Mouse (Mus musculus) forelimb bud, embryonic 11.5 days (tissue): ENCODE data around the gene Nfkb1.

ENCODE experiments used
- DNase-seq: peaks from one replicate; pipeline ENCODE4 v3.0.0-alpha.2; 2012; ENCODE audit warnings: low read depth, low spot score

The Nfkb1 gene

GRCm38 (mm10) chr3:135691191-135692131, at the start of gene Nfkb1:
Gene Nfkb1, minus strand, starts transcription at chr3:135691547.
- peak; percentile 63 for DNase-seq

GRCm38 (mm10) chr3:135740711-135741110, 49.4 kb upstream of the Nfkb1 start:
- DNase-seq = no peak

- DNase-seq = no peak
Observed at GRCm38 (mm10) chr3:135734736-135735135, 43.4 kb upstream of the Nfkb1 start.

GRCm38 (mm10) chr3:135732747-135733445, 41.5 kb upstream of the Nfkb1 start:
- DNase-seq = no peak

GRCm38 (mm10) chr3:135731292-135732047, 40.1 kb upstream of the Nfkb1 start:
- DNase-seq = peak; percentile 97

DNA sequence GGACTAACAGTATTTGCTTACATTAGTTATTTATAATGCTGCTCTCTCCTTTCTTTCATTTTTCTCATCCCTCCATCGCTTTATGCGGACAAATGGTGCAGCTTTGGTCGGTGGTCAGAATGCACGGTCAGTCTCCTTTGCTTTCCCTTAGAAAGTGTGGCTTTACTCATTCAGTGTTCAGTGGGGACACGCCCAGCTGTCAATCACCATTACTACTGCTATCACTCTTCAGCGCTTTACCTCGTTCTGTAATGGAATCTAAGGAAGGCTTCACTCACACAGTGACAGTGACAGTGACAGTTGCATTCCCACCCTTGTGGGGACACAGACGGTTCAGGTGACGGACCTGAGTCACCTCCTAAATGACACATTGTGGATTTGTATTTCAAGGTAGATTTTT, 39.4 kb upstream of the Nfkb1 start:
- DNase-seq = peak; percentile 10

DNA sequence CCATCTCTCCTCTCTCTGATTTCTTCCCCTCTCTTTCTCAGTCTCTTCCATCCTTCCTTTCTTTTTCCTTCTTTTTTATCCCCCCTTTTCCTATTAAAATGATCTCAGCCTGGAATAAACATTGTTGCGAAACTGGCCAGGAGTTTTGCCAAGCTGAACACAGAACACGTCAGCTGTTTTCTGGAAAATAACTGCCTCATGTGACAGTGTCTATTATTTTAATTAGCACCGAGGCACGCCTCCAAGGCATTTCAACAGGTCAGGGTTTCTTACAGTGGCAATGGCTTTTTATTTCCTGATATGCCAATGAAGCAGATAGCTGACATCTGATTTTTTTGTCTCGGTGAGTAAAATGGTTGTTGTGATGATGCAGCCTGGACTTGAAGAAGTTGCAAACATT, 38.2 kb upstream of the Nfkb1 start:
- no peak for DNase-seq

DNA sequence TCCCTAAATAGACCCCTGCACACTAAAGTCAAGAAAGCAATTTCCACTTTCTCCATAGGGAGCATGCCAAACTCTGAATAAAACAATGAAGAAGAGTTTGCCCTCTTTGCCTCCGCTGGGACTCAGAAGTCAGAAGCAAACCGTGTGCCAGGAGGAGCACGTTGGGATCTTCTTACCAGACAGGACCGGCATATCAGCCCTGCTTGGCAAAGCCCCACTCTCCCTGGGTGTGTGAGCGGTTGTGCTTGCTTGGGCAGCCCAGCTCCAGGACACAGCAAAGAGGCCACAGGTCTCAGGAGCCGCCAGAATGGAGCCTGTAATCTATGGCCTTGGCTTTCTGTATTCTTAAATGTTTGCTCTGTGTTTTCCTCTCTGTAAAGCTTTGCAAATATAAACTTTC, 37.6 kb upstream of the Nfkb1 start:
- DNase-seq = no peak

DNA sequence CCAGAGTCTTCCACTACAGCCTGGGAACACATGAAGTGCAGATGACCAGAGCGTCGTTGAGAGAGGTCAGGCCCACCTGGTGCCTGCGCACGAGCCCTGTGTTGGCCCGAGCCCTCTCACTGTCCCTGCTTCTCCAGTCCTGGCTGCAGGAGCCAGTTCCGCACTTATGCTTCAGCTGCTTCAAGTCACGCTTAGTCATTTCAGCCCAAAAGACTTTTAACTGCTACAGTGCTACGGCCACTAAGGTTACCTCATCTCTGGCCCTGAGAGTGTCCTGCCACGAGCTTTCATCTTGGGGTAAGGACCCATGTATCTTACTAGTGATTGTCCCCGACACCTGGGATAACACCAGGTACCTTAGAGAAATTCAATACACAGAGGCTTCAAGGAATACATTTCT, 36.0 kb upstream of the Nfkb1 start:
- DNase-seq = no peak

DNA sequence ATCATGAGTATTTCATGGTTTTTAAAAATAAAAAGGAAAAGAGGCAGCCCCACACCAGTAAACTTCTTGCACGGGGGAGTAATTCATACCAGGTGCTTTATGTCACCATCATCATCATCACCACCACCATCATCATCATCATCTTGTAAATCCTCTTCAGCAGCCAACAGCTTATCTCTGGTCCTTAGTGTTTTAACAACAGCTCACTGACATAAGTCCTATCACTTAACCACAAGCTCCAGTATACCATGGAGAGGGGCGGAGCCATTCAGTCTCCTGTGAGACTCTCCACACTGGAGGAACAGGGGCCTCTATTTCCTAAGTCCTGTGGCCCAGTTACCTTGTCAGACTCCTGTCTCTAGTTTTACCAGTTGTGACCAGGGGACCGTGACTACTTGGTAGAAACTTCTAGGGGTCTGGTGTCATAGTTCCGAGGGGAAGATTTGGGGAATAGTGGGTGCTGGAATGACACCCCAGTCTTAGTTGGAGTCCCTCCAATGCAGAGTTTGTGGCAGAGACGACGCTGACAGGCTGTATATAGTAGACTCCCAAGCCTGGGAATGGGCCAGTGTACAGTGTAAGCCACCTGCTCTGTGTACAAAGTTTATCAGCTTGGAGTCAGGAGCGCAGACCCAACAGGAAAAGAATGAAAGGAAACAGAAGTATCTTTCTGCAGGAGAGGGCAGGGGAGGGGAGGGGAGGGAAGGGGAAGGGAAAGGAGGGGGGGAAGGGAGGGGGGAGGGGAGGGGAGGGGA, 35.4 kb upstream of the Nfkb1 start:
- no peak for DNase-seq

DNA sequence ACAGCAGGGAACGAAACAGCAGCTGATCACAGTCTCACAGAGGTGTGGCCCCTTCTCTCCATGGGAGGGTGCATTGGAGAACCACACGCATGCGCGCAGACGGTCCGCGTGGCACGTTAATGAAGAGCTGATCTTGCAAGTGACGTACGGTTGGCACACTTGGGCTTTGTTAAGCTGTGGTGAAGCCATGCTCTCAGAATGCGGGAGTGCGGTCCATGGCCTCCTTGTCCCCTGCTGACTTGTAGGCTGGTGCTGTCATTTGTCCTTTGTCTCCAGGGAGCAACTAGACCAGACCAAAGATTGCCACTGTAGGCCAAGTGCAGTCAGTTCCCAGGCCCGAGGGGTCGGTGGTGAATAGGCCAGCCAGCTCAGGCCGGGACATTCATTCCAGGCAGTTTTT, 34.7 kb upstream of the Nfkb1 start:
- no peak for DNase-seq

DNA sequence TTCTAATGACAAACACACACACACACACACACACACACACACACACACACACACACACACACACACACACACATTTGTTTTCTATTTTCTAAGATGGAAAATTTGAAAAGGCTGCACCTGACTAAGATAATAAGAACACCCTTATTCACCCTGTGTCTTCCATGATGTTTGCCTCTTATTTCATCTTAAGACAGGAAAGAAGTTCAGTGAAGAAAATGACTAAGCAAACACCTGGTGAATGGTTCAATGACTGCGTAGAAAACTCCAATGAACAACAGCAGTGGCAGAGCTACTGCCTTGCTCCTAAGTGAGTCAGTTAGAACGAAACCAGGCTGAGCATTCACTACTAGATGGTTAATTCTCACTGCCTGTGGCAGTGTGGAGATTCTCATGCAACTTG, 30.8 kb upstream of the Nfkb1 start:
- DNase-seq = no peak

- no peak for DNase-seq
Observed at GRCm38 (mm10) chr3:135719969-135720368, 28.6 kb upstream of the Nfkb1 start.

GRCm38 (mm10) chr3:135719179-135719532, 27.8 kb upstream of the Nfkb1 start:
- DNase-seq = no peak

DNA sequence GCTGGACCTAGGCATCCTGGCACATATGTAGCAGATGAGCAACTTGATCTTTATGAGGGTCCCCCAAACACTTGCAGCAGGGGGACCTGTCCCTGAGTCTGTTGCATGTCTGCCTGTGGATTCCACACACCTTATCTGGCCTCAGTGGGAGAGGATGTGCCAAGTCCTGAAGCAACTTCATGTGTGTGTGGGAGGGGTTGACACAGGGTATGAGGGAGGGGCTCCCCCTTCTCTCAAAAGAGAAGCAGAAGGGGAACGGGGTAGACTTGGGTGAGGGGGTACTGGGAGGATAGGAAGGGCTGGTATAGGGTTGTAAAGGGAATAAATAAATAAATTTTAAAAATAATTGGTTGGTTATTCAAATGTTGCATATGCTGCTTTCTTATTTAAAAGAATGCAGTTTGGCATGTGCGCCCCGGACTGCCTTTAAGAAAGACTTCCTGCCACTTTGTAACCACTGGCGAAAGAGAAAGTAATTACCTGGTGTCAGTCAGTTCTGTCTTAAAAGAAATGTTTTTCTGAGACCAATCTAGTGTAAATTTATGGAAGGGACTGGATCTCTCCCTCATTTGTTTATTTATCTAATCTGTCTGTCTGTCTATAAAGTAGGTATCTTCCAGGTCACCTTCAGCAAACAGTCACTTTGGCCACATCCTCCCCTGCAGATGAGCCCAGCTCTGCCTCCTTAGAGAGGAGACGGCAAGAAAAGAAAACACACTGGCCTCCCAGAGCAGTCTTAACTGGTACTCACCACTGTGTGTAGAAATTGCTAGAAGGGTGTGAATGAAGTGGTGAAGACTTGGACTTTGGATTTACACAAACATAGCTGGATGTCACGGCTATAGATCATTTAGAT, 27.2 kb upstream of the Nfkb1 start:
- DNase-seq = no peak

- DNase-seq = peak; percentile 26
Observed at GRCm38 (mm10) chr3:135713016-135713950, 21.9 kb upstream of the Nfkb1 start.

DNA sequence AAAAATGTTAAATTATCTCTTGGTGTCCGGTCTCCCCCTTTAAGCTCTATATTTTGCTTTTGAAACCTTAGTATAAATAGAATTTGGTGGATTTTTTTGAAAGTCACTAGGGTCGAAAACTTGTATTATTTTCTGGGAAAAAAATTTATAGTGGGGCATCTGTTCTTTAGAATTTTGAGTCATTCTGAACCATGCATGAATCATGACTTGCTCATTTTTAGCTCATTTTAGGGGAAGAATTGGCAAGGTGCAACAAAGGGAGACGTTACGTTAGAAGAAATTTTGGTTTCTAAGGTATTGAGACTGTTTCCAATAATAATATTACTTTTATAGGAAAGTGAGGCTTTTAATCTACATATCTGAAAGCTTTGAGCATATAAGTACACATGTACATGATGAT, 20.3 kb upstream of the Nfkb1 start:
- DNase-seq = no peak

DNA sequence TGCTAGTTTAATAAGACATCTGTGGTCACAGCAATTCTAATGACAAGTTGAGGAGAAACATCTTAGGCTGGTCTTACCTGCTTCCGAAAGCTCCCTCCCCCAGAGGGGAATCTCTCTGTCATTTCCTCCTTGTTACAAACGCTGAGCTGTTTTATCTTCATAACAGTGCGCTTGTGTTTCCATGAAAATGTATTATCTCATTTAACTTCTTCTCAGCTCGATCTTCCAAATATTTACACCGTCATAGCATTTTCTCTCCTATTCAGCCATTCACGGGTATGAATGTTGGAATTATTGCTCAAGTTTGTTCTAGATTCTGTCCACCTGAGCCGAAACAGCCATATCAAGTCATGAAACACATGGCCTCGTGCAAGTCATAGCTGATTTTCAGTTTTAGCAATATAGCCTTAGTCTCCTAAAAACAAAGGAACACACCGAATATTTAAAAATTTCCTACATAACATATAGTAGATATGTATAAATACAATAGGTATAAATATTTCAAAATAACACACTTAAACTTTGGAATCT, 19.8 kb upstream of the Nfkb1 start:
- DNase-seq = no peak

GRCm38 (mm10) chr3:135703307-135703706, 12.0 kb upstream of the Nfkb1 start:
- no peak for DNase-seq
